Mouse (Mus musculus): Measurements from ENCODE around the gene Tax1bp1.

- no peak for TF ChIP-seq POLR2A (IDR thresholded peaks at IDR 0.05; ENCODE audit: low read depth, low read length)
- TF ChIP-seq HCFC1 (IDR thresholded peaks at IDR 0.05; ENCODE audit: low read depth, low read length) = no peak
- TF ChIP-seq CHD1 (IDR thresholded peaks at IDR 0.05; ENCODE audit: low read depth, low read length) = no peak
- TF ChIP-seq CTCF (conservative IDR thresholded peaks at IDR 0.05 in 1 of 2, IDR thresholded peaks at IDR 0.05 in 1 of 2; ENCODE audit: low read depth in 2 of 2, low read length in 2 of 2) = no peak
- no peak for TF ChIP-seq ZNF384 (IDR thresholded peaks at IDR 0.05; ENCODE audit: low read depth, low read length)
These were observed 966 bp upstream of the Tax1bp1 start for GRCm38 (mm10) chr6:52712563-52712962.
